8 mouse cellular contexts compared by ENCODE assay signal in genomic region chr5:115730314-115730713, GRCm38 (mm10). TPM values are rescaled to one million over a fixed set of nuclear protein-coding genes. Genes with fewer than 3 reads are reported as not detected.
A peak's percentile ranks its signal among the peaks of the same experiment; 100 is the strongest.
DNase-seq lines count a peak whose midpoint lies in the region; ATAC-seq and TF ChIP-seq lines count a peak whose summit lies in the region.
"Had no signal": no experiment of that assay in that cellular context is flagged by ENCODE, and none has a peak within 500 bp of the region (broad histone marks: within the 10 kb centered on the region; RNA-seq: fewer than 3 reads in every experiment).

No protein-coding gene starts in this region.

- H3K9ac ChIP-seq in liver, embryonic 12.5 days, result no peak overlapping the region
- no peak overlapping the region for H3K9ac ChIP-seq in liver, postnatal 0 days (replicated peaks)
- H3K9ac ChIP-seq in forebrain, embryonic 16.5 days (replicated peaks; ENCODE audit: low read depth, low read length), result peak overlapping the region; percentile 79; the same call in 1 of the 2 replicates
- no peak overlapping the region for H3K9ac ChIP-seq in kidney, postnatal 0 days (ENCODE audit: low read depth, low read length)
- H3K9ac ChIP-seq in stomach, embryonic 16.5 days (ENCODE audit: low read length), result no peak overlapping the region

- no peaks in the 10 kb centered on the region for H3K36me3 ChIP-seq in liver, embryonic 12.5 days
- H3K36me3 ChIP-seq in liver, postnatal 0 days (replicated peaks; ENCODE audit: insufficient read depth, low read length), result no peaks in the 10 kb centered on the region
- H3K36me3 ChIP-seq in forebrain, embryonic 16.5 days (ENCODE audit: control insufficient read depth, insufficient read depth), result no peaks in the 10 kb centered on the region
- no peaks in the 10 kb centered on the region for H3K36me3 ChIP-seq in kidney, postnatal 0 days (ENCODE audit: insufficient read depth, low read length)
- H3K36me3 ChIP-seq in stomach, embryonic 16.5 days (ENCODE audit: control insufficient read depth, insufficient read depth, low read length), result no peaks in the 10 kb centered on the region

- 0 out of 2 replicates have a peak overlapping the region, but pooled peaks have one; percentile 95 for H3K4me2 ChIP-seq in liver, embryonic 12.5 days
- no peak overlapping the region; the same call in 1 of the 2 replicates for H3K4me2 ChIP-seq in liver, postnatal 0 days (ENCODE audit: low read depth, low read length)
- peak overlapping the region; percentile 85 for H3K4me2 ChIP-seq in forebrain, embryonic 16.5 days (ENCODE audit: low read length)
- peak overlapping the region; percentile 99 for H3K4me2 ChIP-seq in kidney, postnatal 0 days (ENCODE audit: low read length)
- H3K4me2 ChIP-seq in stomach, embryonic 16.5 days (ENCODE audit: low read depth, low read length), result peak overlapping the region; percentile 96

- peaks cover 21% of the 10 kb centered on the region for H3K4me1 ChIP-seq in liver, embryonic 12.5 days
- H3K4me1 ChIP-seq in liver, postnatal 0 days (ENCODE audit: insufficient read depth), result peaks cover 14% of the 10 kb centered on the region
- peaks cover 17% of the 10 kb centered on the region for H3K4me1 ChIP-seq in forebrain, embryonic 16.5 days (replicated peaks; ENCODE audit: control insufficient read depth, insufficient read depth, low read length)
- H3K4me1 ChIP-seq in kidney, postnatal 0 days (replicated peaks; ENCODE audit: insufficient read depth, low read length), result peaks cover 12% of the 10 kb centered on the region; the same call in 1 of the 2 replicates
- peaks cover 9% of the 10 kb centered on the region for H3K4me1 ChIP-seq in stomach, embryonic 16.5 days (ENCODE audit: control insufficient read depth, insufficient read depth, low read length)

- no peak overlapping the region for H3K27ac ChIP-seq in liver, embryonic 12.5 days
- no peak overlapping the region for H3K27ac ChIP-seq in liver, postnatal 0 days (ENCODE audit: low read depth)
- H3K27ac ChIP-seq in forebrain, embryonic 16.5 days (ENCODE audit: low read length), result no peak overlapping the region
- no peak overlapping the region for H3K27ac ChIP-seq in kidney, postnatal 0 days
- no peak overlapping the region for H3K27ac ChIP-seq in stomach, embryonic 16.5 days (ENCODE audit: low read length)

- no peaks in the 10 kb centered on the region for H3K9me3 ChIP-seq in liver, embryonic 12.5 days (replicated peaks)
- no peaks in the 10 kb centered on the region for H3K9me3 ChIP-seq in liver, postnatal 0 days (ENCODE audit: low read length)
- H3K9me3 ChIP-seq in forebrain, embryonic 16.5 days (ENCODE audit: control insufficient read depth, low read length), result no peaks in the 10 kb centered on the region
- no peaks in the 10 kb centered on the region for H3K9me3 ChIP-seq in kidney, postnatal 0 days (replicated peaks; ENCODE audit: low read length)
- no peaks in the 10 kb centered on the region for H3K9me3 ChIP-seq in stomach, embryonic 16.5 days (replicated peaks; ENCODE audit: control insufficient read depth, low read length)

- TF ChIP-seq EP300 in liver, postnatal 0 days (IDR thresholded peaks at IDR 0.05; ENCODE audit: low read depth), result no peak

- no peak for DNase-seq in liver, postnatal 0 days
- DNase-seq in kidney, postnatal 0 days (ENCODE audit: low spot score), result no peak
- no peak for DNase-seq in gastrocnemius, adult 8-10 months (ENCODE audit: low spot score in 2 of 2)
- no peak for DNase-seq in cerebellum, adult 8-10 months
- DNase-seq: gastrocnemius, postnatal 10 days had no signal

- no peak for TF ChIP-seq CTCF in liver, postnatal 0 days (IDR thresholded peaks at IDR 0.05; ENCODE audit: low read depth)
- no peak for TF ChIP-seq CTCF in kidney, postnatal 0 days (IDR thresholded peaks at IDR 0.05; ENCODE audit: low read depth)

- no peak for ATAC-seq in liver, embryonic 12.5 days
- ATAC-seq in liver, postnatal 0 days, result no peak
- no peak for ATAC-seq in forebrain, embryonic 16.5 days
- ATAC-seq in kidney, postnatal 0 days (replicated peaks; ENCODE audit: low FRiP score, low read depth), result no peak
- ATAC-seq in stomach, embryonic 16.5 days (ENCODE audit: insufficient read depth, low FRiP score), result no peak

- WGBS in liver, embryonic 12.5 days (ENCODE audit: insufficient replicate concordance), result 54% methylated on average over 5 of the region's 5 CpGs
- 57% methylated on average over 5 of the region's 5 CpGs for WGBS in liver, postnatal 0 days (ENCODE audit: insufficient replicate concordance)
- 60% methylated on average over 5 of the region's 5 CpGs for WGBS in forebrain, embryonic 16.5 days
- WGBS in kidney, postnatal 0 days, result 53% methylated on average over 5 of the region's 5 CpGs
- 67% methylated on average over 5 of the region's 5 CpGs for WGBS in stomach, embryonic 16.5 days

- peaks cover 56% of the 10 kb centered on the region for H3K27me3 ChIP-seq in liver, embryonic 12.5 days (replicated peaks)
- H3K27me3 ChIP-seq in liver, postnatal 0 days (ENCODE audit: insufficient read depth, low read length), result peaks cover 29% of the 10 kb centered on the region
- peaks cover 14% of the 10 kb centered on the region for H3K27me3 ChIP-seq in forebrain, embryonic 16.5 days (replicated peaks; ENCODE audit: control insufficient read depth, insufficient read depth, low read length)
- H3K27me3 ChIP-seq in kidney, postnatal 0 days (ENCODE audit: insufficient read depth, low read length), result peaks cover 16% of the 10 kb centered on the region
- H3K27me3 ChIP-seq in stomach, embryonic 16.5 days (ENCODE audit: control insufficient read depth, insufficient read depth, low read length), result peaks cover 11% of the 10 kb centered on the region; the same call in 1 of the 2 replicates

- no peak overlapping the region for H3K4me3 ChIP-seq in liver, embryonic 12.5 days
- no peak overlapping the region for H3K4me3 ChIP-seq in liver, postnatal 0 days (ENCODE audit: low read depth, low read length)
- H3K4me3 ChIP-seq in forebrain, embryonic 16.5 days (replicated peaks; ENCODE audit: low read length), result peak overlapping the region; percentile 88
- peak overlapping the region; percentile 50; the same call in 1 of the 2 replicates for H3K4me3 ChIP-seq in kidney, postnatal 0 days (replicated peaks; ENCODE audit: low read depth, low read length)
- H3K4me3 ChIP-seq in stomach, embryonic 16.5 days (replicated peaks; ENCODE audit: low read length), result peak overlapping the region; percentile 60

RNA-seq across cellular contexts. Expression of gene Bicdl1, which starts 1.1 kb away (rescaled TPM):
- polyA plus RNA-seq in liver, embryonic 12.5 days (2016; fragmentation: Nextera tagmentation; extraction: Ambion mirVana), result 2.9 and 3.4 TPM in 2 replicates
- polyA plus RNA-seq in liver, postnatal 0 days (2015; fragmentation: Nextera tagmentation; extraction: Ambion mirVana), result 1.9 and 2.0 TPM in 2 replicates
- 21.1 and 28.6 TPM in 2 replicates for polyA plus RNA-seq in forebrain, embryonic 16.5 days (2015; fragmentation: Nextera tagmentation; extraction: Ambion mirVana)
- 12.3 and 12.5 TPM in 2 replicates for polyA plus RNA-seq in kidney, postnatal 0 days (2015; fragmentation: Nextera tagmentation; extraction: Ambion mirVana)
- polyA plus RNA-seq in stomach, embryonic 16.5 days (2015; fragmentation: Nextera tagmentation; extraction: Ambion mirVana), result 12.5 and 14.5 TPM in 2 replicates
- total RNA-seq in gastrocnemius, adult 8-10 months (2022), result 1 to 10 TPM; 1.7 to 3.6 (median 2.4) TPM

Comparison
In these comparisons a context has a peak if more than half of its experiments do, and no peak if none do; other contexts are left out.
1. H3K4me3 ChIP-seq: peak in forebrain, embryonic 16.5 days (single experiment), kidney, postnatal 0 days (single experiment) and stomach, embryonic 16.5 days (single experiment); none in liver, embryonic 12.5 days (single experiment) and liver, postnatal 0 days (single experiment).